Mouse (Mus musculus): Measurements from ENCODE around the gene Omd. TPM values are rescaled to one million over a fixed set of nuclear protein-coding genes. Genes with fewer than 3 reads are reported as not detected.

Omd gene
- polyA plus RNA-seq, 1 experiment = 0.32 TPM

- Histone ChIP-seq H3K36me3 (ENCODE audit: control insufficient read depth, insufficient read depth) (no peaks in the 10 kb centered on the region), H3K79me3 (ENCODE audit: low read depth) (no peaks in the 10 kb centered on the region), H3ac (ENCODE audit: control insufficient read depth, insufficient read length, low read depth) (no peak overlapping the region), H3K4me3 (ENCODE audit: insufficient read depth, poor library complexity, severe bottlenecking) (no peak overlapping the region), H3K27me3 (ENCODE audit: control insufficient read depth, insufficient read depth, insufficient read length) (no peaks in the 10 kb centered on the region), H3K79me2 (ENCODE audit: control insufficient read depth, insufficient read depth) (no peaks in the 10 kb centered on the region)
- TF ChIP-seq CEBPB (IDR thresholded peaks at IDR 0.05; ENCODE audit: low read depth) (no peak), USF1 (IDR thresholded peaks at IDR 0.05; ENCODE audit: low read depth) (no peak), CTCF (IDR thresholded peaks at IDR 0.05; ENCODE audit: control insufficient read depth, insufficient read depth, insufficient read length) (no peak), MAX (IDR thresholded peaks at IDR 0.05) (no peak), MYOG (IDR thresholded peaks at IDR 0.05; ENCODE audit: control insufficient read depth, extremely low read depth, insufficient read length) (no peak), FOSL1 (IDR thresholded peaks at IDR 0.05; ENCODE audit: insufficient read depth, low read length, poor library complexity, severe bottlenecking) (no peak), MYOD1 (IDR thresholded peaks at IDR 0.05; ENCODE audit: control insufficient read depth, insufficient read length, low read depth) (no peak)
Measured at GRCm38 (mm10) chr13:49617021-49617420, 34.8 kb downstream of the Omd start.

DNA sequence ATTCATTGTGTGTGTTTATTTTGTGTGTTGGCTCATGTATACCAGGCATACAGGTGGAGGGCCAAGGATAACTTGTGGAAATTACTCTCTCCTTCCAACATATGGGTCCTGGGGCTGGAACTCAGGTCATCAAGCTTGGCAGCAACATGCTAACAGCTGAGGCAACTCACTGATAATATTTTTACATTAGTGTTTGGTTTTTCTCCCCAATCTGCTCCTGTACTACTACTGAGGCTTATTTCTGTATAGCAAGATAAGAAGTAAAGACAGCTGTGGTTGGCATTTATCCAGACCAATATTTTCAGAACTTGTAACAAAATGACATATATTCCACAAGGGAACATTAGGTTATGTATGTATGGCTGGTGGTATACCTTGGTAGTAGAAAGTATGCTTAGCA, 36.1 kb downstream of the Omd start:
- Histone ChIP-seq H3K27me3 (ENCODE audit: control insufficient read depth, insufficient read depth, insufficient read length) (no peaks in the 10 kb centered on the region), H3K79me3 (ENCODE audit: low read depth) (no peaks in the 10 kb centered on the region), H3K36me3 (ENCODE audit: control insufficient read depth, insufficient read depth) (no peaks in the 10 kb centered on the region), H3K4me3 (ENCODE audit: insufficient read depth, poor library complexity, severe bottlenecking) (no peak overlapping the region), H3K79me2 (ENCODE audit: control insufficient read depth, insufficient read depth) (no peaks in the 10 kb centered on the region), H3ac (ENCODE audit: control insufficient read depth, insufficient read length, low read depth) (no peak overlapping the region)
- TF ChIP-seq CTCF (IDR thresholded peaks at IDR 0.05; ENCODE audit: control insufficient read depth, insufficient read depth, insufficient read length) (no peak), MYOD1 (IDR thresholded peaks at IDR 0.05; ENCODE audit: control insufficient read depth, insufficient read length, low read depth) (no peak), CEBPB (IDR thresholded peaks at IDR 0.05; ENCODE audit: low read depth) (no peak), FOSL1 (IDR thresholded peaks at IDR 0.05; ENCODE audit: insufficient read depth, low read length, poor library complexity, severe bottlenecking) (no peak), MAX (IDR thresholded peaks at IDR 0.05) (no peak)

GRCm38 (mm10) chr13:49623216-49623615, 41.0 kb downstream of the Omd start:
- Histone ChIP-seq H3K27me3 (ENCODE audit: control insufficient read depth, insufficient read depth, insufficient read length) (no peaks in the 10 kb centered on the region), H3ac (ENCODE audit: control insufficient read depth, insufficient read length, low read depth) (no peak overlapping the region), H3K36me3 (ENCODE audit: control insufficient read depth, insufficient read depth) (no peaks in the 10 kb centered on the region), H3K79me2 (ENCODE audit: control insufficient read depth, insufficient read depth) (no peaks in the 10 kb centered on the region), H3K79me3 (ENCODE audit: low read depth) (no peaks in the 10 kb centered on the region), H3K4me3 (ENCODE audit: insufficient read depth, poor library complexity, severe bottlenecking) (no peak overlapping the region)
- TF ChIP-seq MAX (IDR thresholded peaks at IDR 0.05) (no peak), FOSL1 (IDR thresholded peaks at IDR 0.05; ENCODE audit: insufficient read depth, low read length, poor library complexity, severe bottlenecking) (no peak), CEBPB (IDR thresholded peaks at IDR 0.05; ENCODE audit: low read depth) (no peak), MYOG (IDR thresholded peaks at IDR 0.05; ENCODE audit: control insufficient read depth, extremely low read depth, insufficient read length) (no peak), CTCF (IDR thresholded peaks at IDR 0.05; ENCODE audit: control insufficient read depth, insufficient read depth, insufficient read length) (no peak), USF1 (IDR thresholded peaks at IDR 0.05; ENCODE audit: low read depth) (no peak), MYOD1 (IDR thresholded peaks at IDR 0.05; ENCODE audit: control insufficient read depth, insufficient read length, low read depth) (no peak)

DNA sequence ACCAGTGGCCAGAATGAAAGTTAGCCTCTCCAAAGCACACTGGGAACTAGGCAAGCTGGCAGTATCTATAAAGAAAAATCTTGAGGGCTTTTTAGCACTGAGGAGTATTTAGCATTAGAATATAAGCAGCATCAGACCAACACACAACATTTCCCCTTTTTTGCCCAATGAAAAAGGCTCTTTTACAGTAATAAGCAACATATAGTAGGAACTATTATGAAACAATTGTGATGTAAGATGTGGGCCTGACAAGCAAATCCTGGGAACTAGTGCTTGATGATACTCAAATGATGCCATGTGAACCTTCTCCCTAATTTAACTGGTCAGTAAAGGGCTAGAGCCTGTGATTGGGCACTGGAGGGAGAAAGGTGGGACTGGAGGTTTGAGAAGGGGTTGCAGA, 45.9 kb downstream of the Omd start:
- no peaks in the 10 kb centered on the region for H3K79me2 ChIP-seq (ENCODE audit: control insufficient read depth, insufficient read depth)
- no peak overlapping the region for H3K4me3 ChIP-seq (ENCODE audit: insufficient read depth, poor library complexity, severe bottlenecking)
- H3K79me3 ChIP-seq (ENCODE audit: low read depth) = no peaks in the 10 kb centered on the region
- no peaks in the 10 kb centered on the region for H3K27me3 ChIP-seq (ENCODE audit: control insufficient read depth, insufficient read depth, insufficient read length)
- no peak overlapping the region for H3ac ChIP-seq (ENCODE audit: control insufficient read depth, insufficient read length, low read depth)
- no peaks in the 10 kb centered on the region for H3K36me3 ChIP-seq (ENCODE audit: control insufficient read depth, insufficient read depth)
- TF ChIP-seq MYOD1 (IDR thresholded peaks at IDR 0.05; ENCODE audit: control insufficient read depth, insufficient read length, low read depth) = no peak
- TF ChIP-seq FOSL1 (IDR thresholded peaks at IDR 0.05; ENCODE audit: insufficient read depth, low read length, poor library complexity, severe bottlenecking) = no peak
- no peak for TF ChIP-seq CTCF (IDR thresholded peaks at IDR 0.05; ENCODE audit: control insufficient read depth, insufficient read depth, insufficient read length)
- no peak for TF ChIP-seq MYOG (IDR thresholded peaks at IDR 0.05; ENCODE audit: control insufficient read depth, extremely low read depth, insufficient read length)
- TF ChIP-seq MAX (IDR thresholded peaks at IDR 0.05) = no peak
- no peak for TF ChIP-seq USF1 (IDR thresholded peaks at IDR 0.05; ENCODE audit: low read depth)
- TF ChIP-seq CEBPB (IDR thresholded peaks at IDR 0.05; ENCODE audit: low read depth) = no peak

- Histone ChIP-seq H3K79me3 (ENCODE audit: low read depth) (no peaks in the 10 kb centered on the region), H3K36me3 (ENCODE audit: control insufficient read depth, insufficient read depth) (no peaks in the 10 kb centered on the region), H3K79me2 (ENCODE audit: control insufficient read depth, insufficient read depth) (no peaks in the 10 kb centered on the region), H3ac (ENCODE audit: control insufficient read depth, insufficient read length, low read depth) (no peak overlapping the region), H3K27me3 (ENCODE audit: control insufficient read depth, insufficient read depth, insufficient read length) (no peaks in the 10 kb centered on the region), H3K4me3 (ENCODE audit: insufficient read depth, poor library complexity, severe bottlenecking) (no peak overlapping the region)
- TF ChIP-seq CTCF (IDR thresholded peaks at IDR 0.05; ENCODE audit: control insufficient read depth, insufficient read depth, insufficient read length) (no peak), FOSL1 (IDR thresholded peaks at IDR 0.05; ENCODE audit: insufficient read depth, low read length, poor library complexity, severe bottlenecking) (no peak), CEBPB (IDR thresholded peaks at IDR 0.05; ENCODE audit: low read depth) (peak; percentile 46), MYOG (IDR thresholded peaks at IDR 0.05; ENCODE audit: control insufficient read depth, extremely low read depth, insufficient read length) (no peak), MAX (IDR thresholded peaks at IDR 0.05) (no peak), USF1 (IDR thresholded peaks at IDR 0.05; ENCODE audit: low read depth) (no peak)
Measured at GRCm38 (mm10) chr13:49629076-49629475, 46.8 kb downstream of the Omd start.

DNA sequence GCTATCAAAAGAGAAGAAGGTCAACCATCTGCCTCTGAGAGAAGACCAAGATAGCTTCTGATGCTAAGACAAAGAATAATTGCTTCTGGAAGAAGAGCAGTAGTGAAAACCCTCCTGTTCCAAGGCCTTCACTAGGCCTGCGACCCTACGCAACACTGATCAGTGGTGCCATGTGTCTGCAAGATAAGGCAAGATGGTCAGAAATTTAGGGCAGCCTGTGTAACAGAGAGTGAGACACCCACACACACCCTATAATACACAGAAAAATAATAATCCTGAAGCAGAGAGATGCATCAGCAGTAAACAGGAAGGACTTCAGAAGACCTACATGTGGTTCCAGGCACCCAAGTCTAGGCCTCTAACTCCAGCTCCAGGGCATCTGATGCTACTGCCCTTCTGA, 57.7 kb downstream of the Omd start:
- Histone ChIP-seq H3K27me3 (ENCODE audit: control insufficient read depth, insufficient read depth, insufficient read length) (no peaks in the 10 kb centered on the region), H3K4me3 (ENCODE audit: insufficient read depth, poor library complexity, severe bottlenecking) (no peak overlapping the region), H3K36me3 (ENCODE audit: control insufficient read depth, insufficient read depth) (peaks cover 22% of the 10 kb centered on the region), H3K79me3 (ENCODE audit: low read depth) (no peaks in the 10 kb centered on the region), H3ac (ENCODE audit: control insufficient read depth, insufficient read length, low read depth) (no peak overlapping the region), H3K79me2 (ENCODE audit: control insufficient read depth, insufficient read depth) (no peaks in the 10 kb centered on the region)
- no peak for TF ChIP-seq MYOD1 (IDR thresholded peaks at IDR 0.05; ENCODE audit: control insufficient read depth, insufficient read length, low read depth)
- TF ChIP-seq CEBPB (IDR thresholded peaks at IDR 0.05; ENCODE audit: low read depth) = no peak
- TF ChIP-seq MAX (IDR thresholded peaks at IDR 0.05) = no peak
- no peak for TF ChIP-seq CTCF (IDR thresholded peaks at IDR 0.05; ENCODE audit: control insufficient read depth, insufficient read depth, insufficient read length)
- TF ChIP-seq USF1 (IDR thresholded peaks at IDR 0.05; ENCODE audit: low read depth) = no peak
- no peak for TF ChIP-seq FOSL1 (IDR thresholded peaks at IDR 0.05; ENCODE audit: insufficient read depth, low read length, poor library complexity, severe bottlenecking)
- no peak for TF ChIP-seq MYOG (IDR thresholded peaks at IDR 0.05; ENCODE audit: control insufficient read depth, extremely low read depth, insufficient read length)

Other genes with a start within 250 kb of the Omd start
- gene Bicd2, start 240.9 kb upstream of the Omd start, polyA plus RNA-seq (2012; fragmentation: generic; extraction: Trizol) = 42.9 TPM
- gene Ippk, start 161.2 kb upstream of the Omd start, polyA plus RNA-seq (2012; fragmentation: generic; extraction: Trizol) = 5.4 TPM
- gene Tes3-ps, start 89.1 kb upstream of the Omd start, polyA plus RNA-seq (2012; fragmentation: generic; extraction: Trizol) = 0.59 TPM
- gene Ecm2, start 77.7 kb upstream of the Omd start, polyA plus RNA-seq (2012; fragmentation: generic; extraction: Trizol) = 0.04 TPM
- 0.14 TPM for gene Aspn, start 38.0 kb upstream of the Omd start, polyA plus RNA-seq (2012; fragmentation: generic; extraction: Trizol)
- gene Ogn, start 25.6 kb downstream of the Omd start, polyA plus RNA-seq (2012; fragmentation: generic; extraction: Trizol) = 4.6 TPM
- 11.2 TPM for gene Cenpp, start 70.3 kb downstream of the Omd start, polyA plus RNA-seq (2012; fragmentation: generic; extraction: Trizol)
- 3.5 TPM for gene Nol8, start 70.6 kb downstream of the Omd start, polyA plus RNA-seq (2012; fragmentation: generic; extraction: Trizol)
- 58.7 TPM for gene Iars, start 99.6 kb downstream of the Omd start, polyA plus RNA-seq (2012; fragmentation: generic; extraction: Trizol)
- gene Gm30302, start 216.5 kb downstream of the Omd start, polyA plus RNA-seq (2012; fragmentation: generic; extraction: Trizol) = not detected